Mouse (Mus musculus) heart, embryonic 10.5 days (tissue): ENCODE measurements at regions not wholly inside any gene's neighbourhood (a gene's known extent, or its start where the extent isn't known, plus 50 kb on each side); places are given as distances from the start of the nearest gene placed in this dataset.
A peak's percentile ranks its signal among the peaks of the same experiment; 100 is the strongest.

Experiments
- DNase-seq: peaks from one replicate; pipeline ENCODE4 v3.0.0-alpha.2; 2017; ENCODE audit warnings: low spot score
- H3K27ac ChIP-seq: fragments of 300-500 bp; sonication (generic); 2 replicates; pipeline ENCODE4 v1.5.1; 2016; ENCODE audit warnings: mild to moderate bottlenecking
- H3K27me3 ChIP-seq: fragments of 300-500 bp; sonication (generic); 2 replicates; pipeline ENCODE4 v1.6.1; 2016; ENCODE audit warnings: mild to moderate bottlenecking; ENCODE audit not compliant: poor library complexity, insufficient read depth, severe bottlenecking
- H3K36me3 ChIP-seq: fragments of 300-500 bp; sonication (generic); 2 replicates; pipeline ENCODE4 v1.6.1; 2016; ENCODE audit warnings: mild to moderate bottlenecking, moderate library complexity
- H3K4me1 ChIP-seq: fragments of 300-500 bp; sonication (generic); 2 replicates; pipeline ENCODE4 v1.6.1; 2016; ENCODE audit warnings: mild to moderate bottlenecking
- H3K4me3 ChIP-seq: fragments of 300-500 bp; sonication (generic); 2 replicates; pipeline ENCODE4 v1.5.1; 2016; ENCODE audit warnings: mild to moderate bottlenecking, moderate library complexity
- H3K9me3 ChIP-seq: fragments of 300-500 bp; sonication (generic); 2 replicates; pipeline ENCODE4 v1.6.1; 2016; ENCODE audit warnings: mild to moderate bottlenecking, moderate library complexity
- WGBS: fragments of 180-500 bp; shearing (Covaris S2); methylation state at CpG from one replicate; pipeline ENCODE4 v1.1.7; 2016; 5-methylcytosine and 5-hydroxymethylcytosine counted together

- no peaks in the 10 kb centered on the region for H3K9me3 ChIP-seq
- H3K27me3 ChIP-seq: no peaks in the 10 kb centered on the region
- no peak overlapping the region for H3K4me3 ChIP-seq
- WGBS: 22% methylated on average over 2 of the region's 2 CpGs
- H3K36me3 ChIP-seq: no peaks in the 10 kb centered on the region
- H3K27ac ChIP-seq: peak overlapping the region; percentile 56; the same call in 1 of the 2 replicates
- H3K4me1 ChIP-seq: peaks cover 11% of the 10 kb centered on the region; the same call in 1 of the 2 replicates
- peak; percentile 76 for DNase-seq
These were observed 708.2 kb downstream of the Kcnj2 start for GRCm38 (mm10) chr11:111774108-111774679.

DNA sequence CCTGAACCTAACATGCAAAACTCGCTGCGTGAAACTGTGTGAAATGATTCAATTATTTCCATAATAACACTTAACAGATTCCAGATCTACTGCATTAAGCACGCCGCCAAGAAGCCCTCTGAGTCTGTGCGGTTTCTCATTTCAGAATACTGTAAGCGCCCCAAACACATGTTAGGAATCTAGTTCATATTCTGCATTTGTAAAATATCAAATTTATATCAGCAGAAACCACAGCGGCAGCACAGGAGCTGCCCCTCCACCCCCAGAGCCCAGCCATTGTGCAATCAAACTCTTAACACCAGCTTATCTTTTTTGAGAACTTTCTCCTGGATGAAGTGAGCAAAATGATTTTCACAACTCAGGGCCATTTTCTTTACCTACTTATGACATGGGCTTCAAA is 715.4 kb downstream of the Kcnj2 start:
- no peaks in the 10 kb centered on the region for H3K4me1 ChIP-seq
- H3K9me3 ChIP-seq: no peaks in the 10 kb centered on the region
- no peaks in the 10 kb centered on the region for H3K36me3 ChIP-seq
- no peaks in the 10 kb centered on the region for H3K27me3 ChIP-seq
- DNase-seq: no peak
- 72% methylated on average over 7 of the region's 7 CpGs for WGBS
- no peak overlapping the region for H3K4me3 ChIP-seq
- H3K27ac ChIP-seq: no peak overlapping the region

- no peak overlapping the region for H3K4me3 ChIP-seq
- no peak for DNase-seq
- no peak overlapping the region for H3K27ac ChIP-seq
- 52% methylated on average over 6 of the region's 6 CpGs for WGBS
- H3K36me3 ChIP-seq: no peaks in the 10 kb centered on the region
- H3K4me1 ChIP-seq: 0 out of 2 replicates have a peak, but pooled peaks cover 4% of the 10 kb centered on the region
- H3K27me3 ChIP-seq: no peaks in the 10 kb centered on the region
- no peaks in the 10 kb centered on the region for H3K9me3 ChIP-seq
These were observed 725.4 kb downstream of the Kcnj2 start for GRCm38 (mm10) chr11:111791267-111791926.

DNA sequence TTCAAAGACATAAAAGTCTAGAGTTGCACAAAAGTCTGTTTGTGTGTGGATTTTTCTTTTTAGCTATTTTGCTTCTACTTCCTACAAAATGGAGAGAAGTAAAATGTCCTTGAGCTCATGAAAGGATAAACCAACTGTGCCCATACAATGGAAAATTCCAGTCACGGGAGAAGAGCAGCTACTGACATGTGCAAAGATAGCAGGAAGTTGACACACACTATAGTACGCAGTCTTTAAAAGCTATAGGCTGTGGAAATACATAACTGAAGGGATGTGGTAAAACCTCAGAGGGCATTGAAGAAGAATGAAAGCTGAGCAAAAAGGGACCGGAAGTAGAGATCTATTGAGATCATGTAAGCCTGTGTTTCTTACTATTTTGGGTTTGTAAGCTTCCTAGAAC is 735.1 kb downstream of the Kcnj2 start:
- no peaks in the 10 kb centered on the region for H3K9me3 ChIP-seq
- WGBS: 69% methylated on average over 3 of the region's 3 CpGs
- DNase-seq: no peak
- H3K36me3 ChIP-seq: no peaks in the 10 kb centered on the region
- H3K4me1 ChIP-seq: no peaks in the 10 kb centered on the region
- H3K4me3 ChIP-seq: no peak overlapping the region
- no peak overlapping the region for H3K27ac ChIP-seq
- H3K27me3 ChIP-seq: no peaks in the 10 kb centered on the region

GRCm38 (mm10) chr11:111816176-111816775 is 750.3 kb downstream of the Kcnj2 start:
- H3K27me3 ChIP-seq: no peaks in the 10 kb centered on the region
- no peaks in the 10 kb centered on the region for H3K9me3 ChIP-seq
- 93% methylated on average over 18 of the region's 18 CpGs for WGBS
- DNase-seq: no peak
- H3K4me1 ChIP-seq: peaks cover 6% of the 10 kb centered on the region; the same call in 1 of the 2 replicates
- H3K4me3 ChIP-seq: no peak overlapping the region
- H3K36me3 ChIP-seq: no peaks in the 10 kb centered on the region
- H3K27ac ChIP-seq: no peak overlapping the region

DNA sequence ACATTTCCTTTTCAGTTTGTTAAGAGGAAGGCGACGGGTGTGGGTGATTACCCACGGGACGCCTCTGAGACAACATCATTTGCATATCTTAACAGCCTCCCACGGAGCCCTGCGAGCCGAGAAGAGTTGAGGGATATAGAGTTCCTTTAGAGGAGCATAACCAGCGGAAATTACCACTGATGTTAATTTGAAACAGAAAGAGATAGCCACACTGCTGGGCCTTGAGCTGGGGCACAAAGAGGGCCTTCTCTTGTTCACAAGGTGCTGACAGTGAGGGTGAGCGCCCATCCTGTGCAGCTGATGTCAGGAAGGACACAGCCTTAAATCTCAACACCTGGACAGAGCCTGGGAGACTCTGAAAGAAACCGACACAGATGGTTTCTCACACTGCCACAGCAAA is 752.2 kb downstream of the Kcnj2 start:
- Histone ChIP-seq H3K4me1 (peaks cover 6% of the 10 kb centered on the region; the same call in 1 of the 2 replicates), H3K27me3 (no peaks in the 10 kb centered on the region), H3K9me3 (no peaks in the 10 kb centered on the region), H3K4me3 (0 out of 2 replicates have a peak overlapping the region, but pooled peaks have one; percentile 31), H3K27ac (no peak overlapping the region), H3K36me3 (no peaks in the 10 kb centered on the region)
- WGBS: 5% methylated on average over 10 of the region's 10 CpGs
- DNase-seq: peak; percentile 78

DNA sequence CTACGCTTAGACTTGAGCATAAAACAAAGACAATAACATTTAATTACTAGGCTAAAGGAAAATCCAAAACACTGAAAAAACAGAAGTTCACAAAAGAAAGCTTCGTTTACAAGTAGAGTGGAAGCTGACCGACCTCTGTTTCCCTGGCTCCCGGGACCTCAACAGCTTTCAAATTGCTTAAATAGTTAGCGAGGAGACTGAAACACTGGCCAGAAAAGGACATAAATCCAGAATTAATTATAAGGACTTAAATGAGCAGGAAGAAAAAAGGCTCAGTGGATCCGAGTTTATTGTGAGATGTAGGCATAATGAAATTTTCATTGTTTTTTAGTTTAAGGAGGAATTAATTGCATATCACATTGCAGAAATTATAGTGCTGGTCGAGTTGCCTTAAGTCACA is 754.4 kb downstream of the Kcnj2 start:
- no peak for DNase-seq
- no peak overlapping the region for H3K27ac ChIP-seq
- H3K27me3 ChIP-seq: no peaks in the 10 kb centered on the region
- no peaks in the 10 kb centered on the region for H3K9me3 ChIP-seq
- H3K4me1 ChIP-seq: peaks cover 6% of the 10 kb centered on the region; the same call in 1 of the 2 replicates
- WGBS: 72% methylated on average over 7 of the region's 7 CpGs
- H3K4me3 ChIP-seq: no peak overlapping the region
- no peaks in the 10 kb centered on the region for H3K36me3 ChIP-seq

GRCm38 (mm10) chr11:111828455-111828854 is 762.5 kb downstream of the Kcnj2 start:
- H3K4me1 ChIP-seq: no peaks in the 10 kb centered on the region
- H3K27me3 ChIP-seq: no peaks in the 10 kb centered on the region
- no peaks in the 10 kb centered on the region for H3K9me3 ChIP-seq
- no peak for DNase-seq
- no peak overlapping the region for H3K27ac ChIP-seq
- WGBS: 72% methylated on average over 8 of the region's 8 CpGs
- H3K36me3 ChIP-seq: no peaks in the 10 kb centered on the region
- H3K4me3 ChIP-seq: no peak overlapping the region

DNA sequence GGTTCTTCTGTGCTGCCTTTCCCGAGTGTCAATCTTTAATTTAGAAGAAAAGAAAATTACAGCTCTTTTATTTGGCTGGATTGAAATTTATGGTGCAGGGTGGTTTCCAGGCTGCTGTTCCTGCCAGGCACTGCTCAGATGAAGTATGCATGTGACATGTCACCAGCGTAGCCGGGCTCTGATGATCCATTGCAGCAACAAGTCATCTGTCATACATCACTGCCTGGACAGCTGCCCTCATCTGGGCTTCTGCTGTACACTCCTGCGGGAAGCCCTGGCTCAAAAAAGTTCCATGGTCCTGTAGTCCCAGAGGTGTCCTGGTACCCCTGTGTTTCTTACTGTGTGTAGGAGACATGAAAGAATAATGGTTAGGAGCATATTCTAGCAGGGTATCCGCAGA is 773.0 kb downstream of the Kcnj2 start:
- no peak overlapping the region for H3K27ac ChIP-seq
- DNase-seq: no peak
- H3K4me3 ChIP-seq: no peak overlapping the region
- H3K27me3 ChIP-seq: no peaks in the 10 kb centered on the region
- 47% methylated on average over 5 of the region's 5 CpGs for WGBS
- no peaks in the 10 kb centered on the region for H3K9me3 ChIP-seq
- peaks cover 16% of the 10 kb centered on the region for H3K4me1 ChIP-seq
- no peaks in the 10 kb centered on the region for H3K36me3 ChIP-seq

- peak; percentile 78 for DNase-seq
- peaks cover 21% of the 10 kb centered on the region for H3K4me1 ChIP-seq
- H3K36me3 ChIP-seq: no peaks in the 10 kb centered on the region
- H3K27me3 ChIP-seq: no peaks in the 10 kb centered on the region
- no peaks in the 10 kb centered on the region for H3K9me3 ChIP-seq
- H3K4me3 ChIP-seq: no peak overlapping the region
- 0 out of 2 replicates have a peak overlapping the region, but pooled peaks have one; percentile 25 for H3K27ac ChIP-seq
- WGBS: 4% methylated on average over 4 of the region's 4 CpGs
These were observed 777.8 kb downstream of the Kcnj2 start for GRCm38 (mm10) chr11:111843728-111844258.

- H3K27ac ChIP-seq: no peak overlapping the region
- peaks cover 17% of the 10 kb centered on the region for H3K4me1 ChIP-seq
- WGBS: 30% methylated on average over 7 of the region's 7 CpGs
- H3K9me3 ChIP-seq: no peaks in the 10 kb centered on the region
- H3K4me3 ChIP-seq: no peak overlapping the region
- H3K36me3 ChIP-seq: no peaks in the 10 kb centered on the region
- H3K27me3 ChIP-seq: no peaks in the 10 kb centered on the region
- no peak for DNase-seq
These were observed 778.5 kb downstream of the Kcnj2 start for GRCm38 (mm10) chr11:111844382-111845027.

- H3K27ac ChIP-seq: no peak overlapping the region
- no peaks in the 10 kb centered on the region for H3K9me3 ChIP-seq
- H3K27me3 ChIP-seq: no peaks in the 10 kb centered on the region
- 66% methylated on average over 2 of the region's 2 CpGs for WGBS
- H3K4me1 ChIP-seq: no peaks in the 10 kb centered on the region
- DNase-seq: no peak
- no peaks in the 10 kb centered on the region for H3K36me3 ChIP-seq
- H3K4me3 ChIP-seq: no peak overlapping the region
These were observed 791.3 kb downstream of the Kcnj2 start for GRCm38 (mm10) chr11:111857288-111857687.

GRCm38 (mm10) chr11:111858111-111858510 is 792.1 kb downstream of the Kcnj2 start:
- Histone ChIP-seq H3K4me1 (no peaks in the 10 kb centered on the region), H3K27ac (no peak overlapping the region), H3K27me3 (no peaks in the 10 kb centered on the region), H3K36me3 (no peaks in the 10 kb centered on the region), H3K4me3 (no peak overlapping the region), H3K9me3 (no peaks in the 10 kb centered on the region)
- DNase-seq: no peak
- 67% methylated on average over 5 of the region's 5 CpGs for WGBS
